Mouse (Mus musculus): ENCODE data around the gene Col4a2. TPM values are rescaled to one million over a fixed set of nuclear protein-coding genes. Genes with fewer than 3 reads are reported as not detected.

Gene Col4a2
- polyA plus RNA-seq, 1 experiment = 26.3 TPM

GRCm38 (mm10) chr8:11396111-11396510 is 83.5 kb downstream of the Col4a2 start:
- Histone ChIP-seq H3K4me1 (ENCODE audit: control insufficient read depth, insufficient read depth, low read length) (no peaks in the 10 kb centered on the region), H3K4me3 (ENCODE audit: insufficient read depth, low read length) (no peak overlapping the region), H3K27ac (ENCODE audit: insufficient read depth, low read length) (no peak overlapping the region)
- TF ChIP-seq POLR2A (IDR thresholded peaks at IDR 0.05; ENCODE audit: extremely low read depth, insufficient read depth, low read length) = no peak
- no peak for TF ChIP-seq CTCF (IDR thresholded peaks at IDR 0.05; ENCODE audit: extremely low read depth, insufficient read depth, low read length)

GRCm38 (mm10) chr8:11397126-11397525 is 84.5 kb downstream of the Col4a2 start:
- H3K4me3 ChIP-seq (ENCODE audit: insufficient read depth, low read length) = no peak overlapping the region
- TF ChIP-seq POLR2A (IDR thresholded peaks at IDR 0.05; ENCODE audit: extremely low read depth, insufficient read depth, low read length) (no peak), CTCF (IDR thresholded peaks at IDR 0.05; ENCODE audit: extremely low read depth, insufficient read depth, low read length) (no peak)

GRCm38 (mm10) chr8:11399706-11400105 is 87.1 kb downstream of the Col4a2 start:
- no peak overlapping the region for H3K4me3 ChIP-seq (ENCODE audit: insufficient read depth, low read length)
- H3K27ac ChIP-seq (ENCODE audit: insufficient read depth, low read length) = no peak overlapping the region
- no peaks in the 10 kb centered on the region for H3K4me1 ChIP-seq (ENCODE audit: control insufficient read depth, insufficient read depth, low read length)
- TF ChIP-seq POLR2A (IDR thresholded peaks at IDR 0.05; ENCODE audit: extremely low read depth, insufficient read depth, low read length) (no peak), CTCF (IDR thresholded peaks at IDR 0.05; ENCODE audit: extremely low read depth, insufficient read depth, low read length) (no peak)

More at GRCm38 (mm10) chr8:11397126-11397525, 84.5 kb downstream of the Col4a2 start:
- H3K27ac ChIP-seq (ENCODE audit: insufficient read depth, low read length) = no peak overlapping the region
- no peaks in the 10 kb centered on the region for H3K4me1 ChIP-seq (ENCODE audit: control insufficient read depth, insufficient read depth, low read length)

GRCm38 (mm10) chr8:11400244-11400643 is 87.6 kb downstream of the Col4a2 start:
- no peak for TF ChIP-seq CTCF (IDR thresholded peaks at IDR 0.05; ENCODE audit: extremely low read depth, insufficient read depth, low read length)
- no peak for TF ChIP-seq POLR2A (IDR thresholded peaks at IDR 0.05; ENCODE audit: extremely low read depth, insufficient read depth, low read length)
- H3K27ac ChIP-seq (ENCODE audit: insufficient read depth, low read length) = no peak overlapping the region
- no peak overlapping the region for H3K4me3 ChIP-seq (ENCODE audit: insufficient read depth, low read length)
- H3K4me1 ChIP-seq (ENCODE audit: control insufficient read depth, insufficient read depth, low read length) = no peaks in the 10 kb centered on the region

- TF ChIP-seq POLR2A (IDR thresholded peaks at IDR 0.05; ENCODE audit: extremely low read depth, insufficient read depth, low read length) = no peak
- TF ChIP-seq CTCF (IDR thresholded peaks at IDR 0.05; ENCODE audit: extremely low read depth, insufficient read depth, low read length) = no peak
- no peak overlapping the region for H3K4me3 ChIP-seq (ENCODE audit: insufficient read depth, low read length)
- H3K27ac ChIP-seq (ENCODE audit: insufficient read depth, low read length) = no peak overlapping the region
- H3K4me1 ChIP-seq (ENCODE audit: control insufficient read depth, insufficient read depth, low read length) = peaks cover 2% of the 10 kb centered on the region; the same call in 1 of the 2 replicates
These were observed 88.6 kb downstream of the Col4a2 start for GRCm38 (mm10) chr8:11401183-11401582.

GRCm38 (mm10) chr8:11402220-11402619 is 89.6 kb downstream of the Col4a2 start:
- Histone ChIP-seq H3K4me3 (ENCODE audit: insufficient read depth, low read length) (no peak overlapping the region), H3K27ac (ENCODE audit: insufficient read depth, low read length) (no peak overlapping the region), H3K4me1 (ENCODE audit: control insufficient read depth, insufficient read depth, low read length) (peaks cover 3% of the 10 kb centered on the region; the same call in 1 of the 2 replicates)
- TF ChIP-seq CTCF (IDR thresholded peaks at IDR 0.05; ENCODE audit: extremely low read depth, insufficient read depth, low read length) (no peak), POLR2A (IDR thresholded peaks at IDR 0.05; ENCODE audit: extremely low read depth, insufficient read depth, low read length) (no peak)

- Histone ChIP-seq H3K4me1 (ENCODE audit: control insufficient read depth, insufficient read depth, low read length) (peaks cover 3% of the 10 kb centered on the region; the same call in 1 of the 2 replicates), H3K4me3 (ENCODE audit: insufficient read depth, low read length) (no peak overlapping the region), H3K27ac (ENCODE audit: insufficient read depth, low read length) (no peak overlapping the region)
- TF ChIP-seq POLR2A (IDR thresholded peaks at IDR 0.05; ENCODE audit: extremely low read depth, insufficient read depth, low read length) (no peak), CTCF (IDR thresholded peaks at IDR 0.05; ENCODE audit: extremely low read depth, insufficient read depth, low read length) (no peak)
These were observed 91.2 kb downstream of the Col4a2 start for GRCm38 (mm10) chr8:11403813-11404212.

GRCm38 (mm10) chr8:11404614-11405013 is 92.0 kb downstream of the Col4a2 start:
- TF ChIP-seq CTCF (IDR thresholded peaks at IDR 0.05; ENCODE audit: extremely low read depth, insufficient read depth, low read length) (no peak), POLR2A (IDR thresholded peaks at IDR 0.05; ENCODE audit: extremely low read depth, insufficient read depth, low read length) (no peak)
- H3K4me1 ChIP-seq (ENCODE audit: control insufficient read depth, insufficient read depth, low read length) = peaks cover 3% of the 10 kb centered on the region; the same call in 1 of the 2 replicates
- no peak overlapping the region for H3K27ac ChIP-seq (ENCODE audit: insufficient read depth, low read length)
- no peak overlapping the region for H3K4me3 ChIP-seq (ENCODE audit: insufficient read depth, low read length)

- Histone ChIP-seq H3K4me3 (ENCODE audit: insufficient read depth, low read length) (no peak overlapping the region), H3K27ac (ENCODE audit: insufficient read depth, low read length) (no peak overlapping the region), H3K4me1 (ENCODE audit: control insufficient read depth, insufficient read depth, low read length) (peaks cover 3% of the 10 kb centered on the region; the same call in 1 of the 2 replicates)
- TF ChIP-seq POLR2A (IDR thresholded peaks at IDR 0.05; ENCODE audit: extremely low read depth, insufficient read depth, low read length) (no peak), CTCF (IDR thresholded peaks at IDR 0.05; ENCODE audit: extremely low read depth, insufficient read depth, low read length) (no peak)
These were observed 93.3 kb downstream of the Col4a2 start for GRCm38 (mm10) chr8:11405722-11406481.
